Mouse (Mus musculus): ENCODE results near the gene Tmem132d. TPM values are rescaled to one million over a fixed set of nuclear protein-coding genes. Genes with fewer than 3 reads are reported as not detected.

Gene Tmem132d
- total RNA-seq, 2 experiments from 2014 or later: 0.14 to 0.22 TPM

Other genes starting within 250 kb of the Tmem132d start
- gene Fzd10, start 167.8 kb upstream of the Tmem132d start, total RNA-seq (2021): under 1 TPM; 0.12 to 0.54 TPM